Mouse (Mus musculus) G1E-ER4 (cell line): ENCODE data around the gene Hsdl1. TPM values are rescaled to one million over a fixed set of nuclear protein-coding genes. Genes with fewer than 3 reads are reported as not detected.

ENCODE experiments used
- GATA1 ChIP-seq: IDR thresholded peaks from one replicate; pipeline ENCODE4 v1.8.0; 2012; ENCODE audit warnings: low read length, inconsistent platforms
- polyA plus RNA-seq: library from polyadenylated mRNA; stranded (reverse); fragments of >175 nt; gene quantifications from 2 replicates; pipeline ENCODE4 v1.2.3, GENCODE M21; 2012

Hsdl1 gene
- polyA plus RNA-seq, 1 experiment = 34.2 TPM

DNA sequence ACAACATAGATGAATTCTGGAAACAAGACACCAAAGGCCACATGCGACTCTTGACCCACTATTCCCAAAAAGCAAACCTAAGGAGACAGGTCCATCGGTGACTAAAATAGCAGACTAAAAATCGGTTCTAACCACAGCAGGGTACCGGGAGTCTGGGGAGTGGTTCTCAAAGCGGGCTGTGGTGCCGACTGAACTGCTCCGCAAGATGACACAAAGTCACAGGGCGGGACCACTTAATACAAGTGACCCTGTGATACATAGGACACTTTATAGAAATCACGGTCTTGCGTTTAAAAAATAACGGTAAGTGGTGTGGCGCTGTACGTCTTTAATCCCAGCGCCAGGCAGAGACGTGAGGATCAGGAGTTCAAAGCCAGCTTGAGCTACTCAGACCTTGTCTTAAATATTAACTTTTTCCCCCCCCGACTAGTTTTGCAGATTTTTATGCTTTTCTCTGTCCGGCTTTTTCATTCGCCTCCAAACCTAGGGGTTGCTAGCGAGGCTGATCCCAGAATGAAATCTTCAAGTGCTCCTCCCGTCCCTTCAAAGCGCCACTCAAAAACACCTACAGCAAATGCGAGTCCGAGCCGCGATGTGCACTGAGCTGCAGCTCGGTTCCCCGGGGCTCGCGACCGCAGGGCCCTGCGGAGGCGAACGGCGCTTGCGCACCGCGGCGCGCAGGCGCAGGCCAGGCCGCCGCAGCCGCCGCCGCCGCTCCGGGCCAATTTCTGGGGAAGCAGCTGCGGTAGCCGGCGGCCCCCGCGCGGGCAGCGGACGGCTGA is 17.0 kb downstream of the Hsdl1 start:
- no peak for TF ChIP-seq GATA1

DNA sequence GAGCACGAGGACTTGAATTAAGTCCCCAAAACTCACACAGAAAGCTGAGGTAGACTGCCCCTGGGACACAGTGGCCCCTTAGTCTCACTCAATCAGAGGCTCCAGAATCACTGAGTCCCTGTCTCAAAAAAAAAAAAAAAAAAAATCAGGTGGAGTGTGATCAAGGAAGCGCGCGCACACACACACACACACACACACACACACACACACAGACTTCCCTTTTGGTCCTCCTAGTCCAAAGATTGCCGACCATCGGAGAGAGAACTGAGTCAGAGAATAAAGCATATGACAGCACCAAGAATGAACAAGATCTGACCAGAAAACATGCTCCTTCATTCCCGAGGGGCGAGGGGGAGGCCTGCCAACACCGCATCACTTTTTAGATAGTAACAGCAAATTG is 17.9 kb downstream of the Hsdl1 start:
- TF ChIP-seq GATA1 = no peak

DNA sequence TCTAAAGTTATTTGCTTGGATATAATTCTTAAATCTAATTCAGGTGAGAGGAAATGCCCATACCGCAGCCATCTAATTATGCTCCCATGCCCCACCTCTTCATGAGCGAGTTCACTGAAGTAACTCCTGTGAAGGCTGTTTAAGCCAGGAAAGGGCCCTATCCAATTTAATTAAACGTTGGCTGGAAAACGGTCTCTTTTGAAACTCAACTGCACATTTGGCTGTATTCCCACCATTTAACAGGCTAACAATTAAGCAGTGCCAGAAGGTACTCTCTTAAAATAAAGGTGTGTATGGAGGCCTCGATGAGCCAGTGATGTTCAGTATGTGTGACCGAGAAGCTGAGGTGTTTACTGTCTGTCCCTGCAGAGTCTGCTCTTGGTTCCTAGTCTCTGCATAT is 19.1 kb downstream of the Hsdl1 start:
- TF ChIP-seq GATA1 = no peak

DNA sequence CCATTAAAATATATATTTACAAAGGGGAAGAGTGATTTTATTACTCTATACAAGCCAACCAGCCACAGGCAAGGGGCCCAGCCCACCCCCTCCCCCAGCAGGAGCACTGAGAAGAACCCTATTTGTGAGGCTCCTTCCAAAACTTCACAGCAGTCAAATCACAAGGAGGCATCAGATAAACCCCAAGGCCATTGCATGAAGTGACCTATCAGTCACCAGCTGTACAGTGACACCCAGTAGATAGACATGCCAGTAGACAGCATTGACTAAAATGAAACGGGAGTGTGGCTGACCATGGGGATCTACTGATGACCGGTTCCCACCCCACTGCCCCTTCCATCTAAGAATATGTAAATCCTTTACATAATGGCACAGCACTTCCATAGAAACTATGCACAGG is 22.0 kb downstream of the Hsdl1 start:
- no peak for TF ChIP-seq GATA1

DNA sequence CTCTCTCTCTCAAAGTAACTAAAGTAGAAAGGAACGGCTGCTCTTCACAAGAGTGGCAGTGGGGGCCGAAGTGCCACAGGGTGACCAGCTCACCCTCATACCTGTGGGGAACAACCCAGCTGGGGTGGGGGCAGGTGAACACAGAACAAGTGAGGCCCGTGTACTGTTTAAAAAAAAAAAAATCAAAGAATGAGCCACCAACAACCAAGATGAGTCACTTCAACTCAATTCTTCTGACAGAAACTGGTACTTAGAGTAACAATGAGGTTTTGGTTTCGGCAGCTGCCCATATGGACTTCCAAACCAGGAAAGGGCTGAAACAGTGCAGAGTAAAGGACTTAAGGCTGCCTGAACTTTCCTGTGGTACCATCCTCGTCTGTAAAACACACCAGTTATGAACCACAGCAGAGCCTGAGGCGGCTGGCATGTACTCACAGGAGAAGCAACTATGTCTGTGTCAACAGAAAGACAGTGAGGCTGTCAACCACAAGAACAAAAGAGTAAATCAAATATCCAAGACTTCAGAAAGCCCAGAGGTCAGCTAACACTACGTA is 26.3 kb downstream of the Hsdl1 start:
- no peak for TF ChIP-seq GATA1

DNA sequence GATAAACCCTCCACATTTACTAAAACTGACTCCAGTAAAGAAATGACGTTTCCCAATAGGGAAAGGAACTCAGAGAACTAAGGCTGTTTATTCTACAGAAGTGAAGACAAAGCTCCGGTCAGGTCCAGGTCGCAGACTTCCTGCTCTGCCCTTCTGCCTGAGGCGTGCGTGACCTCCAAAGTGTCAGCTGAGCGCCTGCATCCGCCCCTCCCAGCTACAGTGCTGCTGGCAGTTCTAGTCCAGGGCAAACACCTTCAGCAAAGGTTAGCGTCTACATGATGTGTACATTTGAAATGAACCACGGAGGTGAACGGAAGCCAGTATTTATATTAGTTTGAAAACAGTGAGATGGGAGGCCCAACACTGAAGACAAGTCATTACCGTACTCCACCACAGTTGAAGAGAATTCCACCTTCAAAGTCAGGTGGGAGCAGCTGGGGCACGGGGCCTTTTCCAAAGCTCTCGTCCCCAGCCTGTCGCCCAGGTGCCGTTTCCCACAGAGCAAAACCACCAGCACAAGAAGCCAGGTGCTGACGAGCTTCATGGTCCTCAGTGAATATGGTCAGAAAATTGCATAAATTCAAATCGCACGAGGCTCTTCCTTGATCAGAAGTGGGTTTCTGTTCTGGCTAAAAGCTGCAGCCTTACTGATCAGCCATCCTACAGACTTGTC is 27.8 kb downstream of the Hsdl1 start:
- no peak for TF ChIP-seq GATA1

DNA sequence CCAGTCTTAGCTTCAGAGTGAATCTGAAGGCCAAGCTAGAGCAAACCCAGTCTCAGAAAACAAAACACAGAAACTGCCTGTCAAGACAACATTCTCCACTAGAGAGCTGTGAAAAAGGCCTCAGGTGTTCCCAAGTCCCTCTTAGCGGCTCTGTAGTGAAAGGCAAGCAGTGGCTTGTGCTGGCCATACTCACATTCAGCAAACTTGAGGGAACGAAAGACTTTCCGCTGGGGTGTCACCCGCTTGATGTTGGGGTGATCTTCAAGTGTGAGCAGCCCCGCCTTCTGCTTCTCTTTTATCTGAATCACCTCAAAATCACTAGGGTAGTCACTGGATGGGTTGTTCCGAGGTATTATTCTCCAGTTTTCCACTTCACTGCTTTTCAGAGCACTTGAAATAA is 29.2 kb downstream of the Hsdl1 start:
- no peak for TF ChIP-seq GATA1

DNA sequence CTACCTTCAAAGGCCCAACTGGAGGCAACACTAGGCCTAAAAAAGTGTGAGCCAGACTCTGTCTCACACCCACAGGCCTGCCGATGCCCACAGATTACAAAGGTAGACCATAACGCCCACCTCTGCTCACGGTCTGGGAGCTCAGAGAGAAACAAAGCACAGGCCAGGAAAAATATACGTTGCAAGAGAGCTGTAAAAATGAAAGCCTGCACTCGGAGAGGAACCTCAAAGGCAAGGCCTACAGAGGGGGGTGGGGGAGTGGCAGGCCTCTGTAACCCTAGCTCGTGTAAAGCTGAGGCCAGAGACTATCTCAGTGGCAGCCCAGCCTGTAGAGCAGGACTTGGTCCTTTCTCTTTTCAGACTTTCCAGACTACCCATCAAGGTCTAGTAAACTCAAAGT is 29.8 kb downstream of the Hsdl1 start:
- no peak for TF ChIP-seq GATA1

DNA sequence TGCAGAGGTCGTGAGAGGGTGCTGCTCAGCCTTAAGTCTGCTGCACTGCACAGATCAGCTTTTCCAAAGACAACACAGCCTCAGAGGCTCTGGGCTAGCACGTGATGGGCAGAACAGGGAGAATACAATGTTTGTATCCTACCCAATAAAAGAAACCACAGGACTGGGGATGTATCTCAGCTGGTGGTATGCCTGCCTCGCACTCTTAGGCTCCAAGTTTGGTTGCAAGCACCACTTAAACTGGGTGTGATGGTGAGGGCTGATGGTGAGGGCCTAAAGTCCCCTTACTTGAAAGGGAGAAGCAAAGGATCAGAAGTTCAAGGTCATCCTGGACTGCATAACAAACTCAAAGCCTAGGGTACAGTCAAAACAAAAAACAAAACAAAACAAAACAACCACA is 30.4 kb downstream of the Hsdl1 start:
- TF ChIP-seq GATA1 = no peak

DNA sequence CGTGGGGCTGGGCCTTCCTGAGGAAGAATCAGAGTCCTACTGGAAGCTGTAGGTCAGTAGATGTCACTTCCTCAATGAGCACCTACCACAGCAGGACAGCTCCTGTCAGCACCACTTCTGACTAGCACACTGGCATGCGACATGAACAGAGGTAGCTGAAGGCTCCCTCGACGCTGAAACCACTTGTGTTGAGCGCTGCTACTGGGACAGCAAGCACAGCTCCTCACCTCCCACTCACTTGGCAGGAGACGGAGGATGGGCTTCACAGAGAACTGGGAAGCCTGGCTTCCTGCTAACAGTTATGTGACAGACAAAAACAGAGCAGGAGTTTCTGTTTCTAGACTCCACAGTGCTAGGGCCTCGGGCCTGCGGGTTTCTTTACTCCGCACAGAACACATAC is 43.0 kb downstream of the Hsdl1 start:
- no peak for TF ChIP-seq GATA1

DNA sequence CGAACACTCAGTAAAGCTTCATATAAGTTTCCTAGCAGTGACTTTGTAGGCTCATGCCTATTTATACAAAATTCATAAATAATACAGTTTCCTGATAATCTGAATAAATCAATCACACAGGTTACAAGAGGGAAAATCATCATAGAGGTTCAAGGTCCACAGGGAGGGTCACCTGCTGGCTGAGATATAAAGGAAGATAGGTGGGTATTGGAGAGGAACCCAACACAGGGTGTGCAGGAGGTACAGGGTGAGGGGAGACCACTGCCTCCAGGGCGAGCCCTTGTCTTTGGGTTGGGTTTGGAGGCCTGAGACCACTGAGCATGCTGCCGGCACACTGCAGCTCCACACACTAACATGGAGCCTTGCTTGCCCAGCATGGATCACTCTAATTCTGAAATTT is 43.6 kb downstream of the Hsdl1 start:
- no peak for TF ChIP-seq GATA1

DNA sequence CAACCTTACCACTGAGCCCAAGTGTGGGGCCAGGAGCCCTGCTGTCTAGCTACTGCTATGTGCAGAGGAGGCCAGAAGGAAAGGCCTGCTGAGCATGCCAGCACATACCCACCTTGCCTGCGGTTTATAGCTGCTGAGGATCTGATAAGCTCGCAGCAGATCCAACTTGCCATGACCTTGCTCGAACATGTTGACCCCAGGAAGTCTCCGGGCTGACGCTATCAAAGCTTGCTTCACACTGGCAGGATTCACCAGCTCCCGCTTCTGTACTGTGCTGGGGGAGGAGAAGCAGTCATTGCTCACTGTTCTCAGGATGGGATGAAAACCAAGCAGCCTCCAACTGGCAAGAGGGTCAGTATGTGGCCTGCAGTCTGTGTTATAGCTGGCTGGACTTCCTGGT is 44.0 kb downstream of the Hsdl1 start:
- no peak for TF ChIP-seq GATA1

DNA sequence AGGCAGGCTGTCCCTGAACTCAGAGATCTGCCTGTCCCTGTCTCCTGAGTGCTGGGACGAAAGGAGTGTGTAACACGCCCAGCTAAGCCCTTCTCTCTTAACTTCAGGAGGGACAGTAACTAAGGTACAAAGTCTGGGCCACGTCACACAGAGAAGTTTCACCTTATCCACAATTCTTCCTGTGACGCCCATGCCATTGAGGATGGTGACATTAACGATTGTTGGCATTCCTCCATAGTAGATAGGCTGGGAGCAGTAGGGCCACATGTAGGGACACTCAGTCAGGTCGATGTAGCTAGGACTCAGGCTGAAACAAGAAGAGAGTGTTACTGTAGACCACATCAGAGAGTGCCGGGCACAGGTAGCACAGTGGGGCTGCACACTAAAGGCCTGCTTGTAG is 46.2 kb downstream of the Hsdl1 start:
- no peak for TF ChIP-seq GATA1

DNA sequence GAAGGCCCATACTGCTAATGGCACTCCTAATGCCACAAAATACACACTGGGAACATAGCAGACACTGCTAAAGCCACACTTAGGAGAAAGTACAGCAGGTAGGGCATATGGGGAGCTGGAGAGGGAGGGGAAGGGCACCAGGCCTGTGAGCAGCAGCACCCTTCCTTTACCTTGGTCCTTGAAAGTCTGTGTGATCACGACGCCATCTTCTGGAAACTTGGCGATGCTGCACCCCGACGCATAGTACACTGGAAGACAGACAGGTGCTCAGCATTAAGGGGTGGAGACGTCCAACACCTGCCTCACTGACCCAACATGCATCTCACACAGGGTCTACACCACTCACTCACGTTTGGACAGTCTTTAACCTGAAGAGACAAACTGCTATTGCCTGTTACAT is 54.9 kb downstream of the Hsdl1 start:
- no peak for TF ChIP-seq GATA1

DNA sequence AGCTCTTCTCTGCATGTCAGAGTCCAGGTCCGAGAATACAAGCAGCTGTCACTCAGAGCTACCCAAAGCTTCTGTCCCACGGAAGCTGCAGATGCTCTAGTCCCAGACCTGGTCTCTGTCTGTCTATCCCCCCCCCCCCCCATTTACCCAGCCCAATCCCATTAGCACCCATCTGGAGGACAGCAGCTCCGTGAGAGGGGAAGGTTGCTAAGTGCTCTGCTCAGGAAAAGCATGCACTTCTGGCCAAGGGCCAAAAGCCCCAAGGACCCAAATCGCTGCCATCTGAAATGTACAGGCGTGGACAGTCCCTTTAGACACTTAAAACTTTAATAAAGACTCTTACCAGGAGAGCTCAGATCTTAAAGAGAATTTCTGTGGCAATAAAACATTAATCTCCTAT is 58.3 kb downstream of the Hsdl1 start:
- TF ChIP-seq GATA1 = no peak

DNA sequence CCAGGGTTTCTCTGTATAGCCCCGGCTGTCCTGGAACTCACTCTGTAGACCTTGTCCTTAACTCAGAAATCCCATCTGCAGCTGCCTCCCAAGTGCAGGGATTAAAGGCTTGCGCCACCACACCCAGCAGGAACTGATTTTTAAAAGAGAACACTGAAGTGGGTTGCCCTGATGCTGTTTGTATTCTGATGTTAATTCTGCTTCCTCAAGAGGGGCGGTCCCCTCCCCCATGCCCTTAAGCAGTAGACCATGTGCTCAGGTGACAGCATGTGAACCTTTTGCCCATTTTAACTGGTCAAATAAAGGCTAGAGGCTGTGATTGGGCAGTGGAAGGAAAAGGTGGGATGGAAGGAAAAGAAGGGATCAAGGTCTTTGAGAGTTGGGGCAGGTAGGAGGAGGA is 59.2 kb downstream of the Hsdl1 start:
- no peak for TF ChIP-seq GATA1

DNA sequence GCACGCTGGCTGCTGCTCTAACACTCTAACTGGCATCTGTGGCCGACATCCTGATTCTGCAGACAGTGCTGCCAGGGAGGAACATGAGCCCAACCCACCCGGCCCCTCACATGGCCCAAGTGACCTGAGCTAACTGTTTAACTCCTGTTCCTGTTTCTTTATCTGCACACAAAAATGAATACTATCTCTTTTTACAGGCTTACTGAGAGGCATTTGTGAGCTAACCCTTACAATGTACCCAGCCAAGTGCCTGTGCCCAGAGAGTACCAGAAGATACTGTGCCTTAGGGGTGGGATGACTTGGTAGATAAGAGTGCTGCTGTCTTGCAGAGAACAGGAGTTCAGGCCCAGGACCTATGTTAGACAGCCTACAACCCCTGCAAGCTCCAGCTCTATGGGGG is 60.0 kb downstream of the Hsdl1 start:
- no peak for TF ChIP-seq GATA1
